Mouse (Mus musculus) lung, postnatal 36 days (tissue): ENCODE data around the gene Lrmda.

ENCODE experiments used
- DNase-seq: peaks from one replicate; pipeline ENCODE4 v3.0.0; 2022; ENCODE audit warnings: mixed read lengths

Gene Lrmda

DNA sequence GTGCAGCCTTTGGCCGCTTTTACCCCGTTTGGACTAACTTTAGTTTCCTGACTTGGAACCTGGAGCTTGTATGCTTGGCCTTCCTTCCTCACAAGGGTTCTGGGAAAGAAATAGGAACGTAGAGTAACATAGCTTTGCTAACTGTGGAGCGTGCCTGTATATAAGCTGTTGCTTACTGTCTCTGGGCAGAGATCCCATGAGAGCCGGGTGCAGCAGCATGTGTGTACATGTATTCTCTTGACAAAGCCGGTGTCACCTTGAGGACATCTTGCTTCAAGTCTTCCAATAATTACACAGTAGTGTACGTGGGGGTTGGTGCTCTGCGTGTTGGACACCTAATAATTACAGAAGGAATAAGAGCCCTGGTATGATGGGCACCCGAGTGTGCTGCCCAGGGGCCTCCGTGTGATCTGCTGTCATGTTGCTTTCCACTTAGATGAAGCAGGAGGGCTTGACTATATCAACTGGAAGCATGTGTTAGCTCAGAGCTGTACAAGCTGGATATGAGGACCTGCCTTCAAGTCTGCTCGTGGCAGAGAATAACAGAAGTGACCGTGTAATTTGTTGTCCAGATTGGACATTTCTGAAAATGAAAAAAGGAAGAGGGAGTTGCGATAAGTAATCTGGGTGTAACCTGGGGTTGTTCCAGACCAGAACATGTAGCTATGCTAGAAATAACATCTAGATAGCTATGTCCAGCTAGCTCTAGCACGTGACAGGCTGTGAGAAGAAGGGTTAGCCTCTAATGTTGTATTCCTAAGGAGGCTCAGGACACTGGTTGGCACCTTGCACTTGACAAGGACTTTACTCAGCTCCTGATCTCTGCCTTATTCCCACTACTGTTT, 82.7 kb downstream of the Lrmda start:
- peak; percentile 28 for DNase-seq

DNA sequence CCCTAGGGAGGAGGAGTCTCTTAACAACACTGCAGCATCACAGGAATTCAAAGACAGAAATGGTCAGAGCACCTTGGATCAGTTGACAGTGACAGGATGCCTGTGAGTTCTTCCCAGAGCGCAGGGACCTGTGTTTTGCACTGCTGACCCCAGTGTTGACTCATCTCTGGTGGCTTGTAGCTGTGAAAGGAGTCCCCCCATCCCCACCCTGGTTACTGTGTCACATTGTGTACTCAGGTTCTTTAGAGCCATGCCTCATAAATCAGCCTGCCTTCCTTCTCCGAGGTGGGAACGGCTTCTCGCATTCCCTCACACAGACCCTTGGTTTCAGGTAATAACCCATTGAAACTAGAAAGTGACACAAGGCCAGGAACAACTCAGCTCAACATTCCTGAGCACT, 86.3 kb downstream of the Lrmda start:
- DNase-seq, result no peak

DNA sequence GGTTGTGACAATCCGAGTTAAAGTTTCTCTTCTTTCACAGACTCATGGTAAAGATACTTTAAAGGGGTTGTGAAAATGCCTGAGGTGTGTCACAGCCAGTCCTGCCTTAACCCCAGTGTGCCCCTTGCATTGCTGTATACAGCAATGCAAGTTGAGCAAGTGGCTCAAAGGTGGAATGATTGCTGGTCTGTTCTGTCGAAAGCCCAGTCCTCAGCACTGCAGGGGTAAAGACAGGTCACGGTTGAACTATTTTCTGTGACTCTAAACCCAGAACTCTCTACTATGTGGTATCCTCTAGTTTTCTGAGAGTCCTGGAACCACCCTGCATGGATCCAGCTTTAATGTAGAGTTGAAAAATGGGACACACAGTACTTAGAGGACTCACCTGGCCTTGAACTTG, 87.3 kb downstream of the Lrmda start:
- no peak for DNase-seq

DNA sequence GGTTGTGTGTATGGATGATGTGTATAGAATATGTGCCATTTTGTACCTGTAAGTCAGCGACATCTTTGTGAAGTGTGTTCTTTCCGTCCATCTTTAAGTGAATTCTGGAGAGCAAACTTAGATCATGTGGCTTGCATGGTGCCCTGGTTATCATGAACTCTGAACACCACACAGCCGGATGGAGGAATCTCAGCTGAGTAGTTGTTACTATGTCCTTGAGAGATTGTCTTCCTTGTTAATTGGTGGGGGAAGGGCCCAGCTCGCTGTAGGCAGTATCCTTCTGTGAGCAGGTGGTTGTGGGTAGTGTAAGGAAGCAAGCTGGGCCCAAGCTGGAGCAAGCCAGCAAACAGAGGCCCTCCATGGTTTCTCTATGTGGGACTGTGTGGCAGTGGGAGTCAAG, 89.9 kb downstream of the Lrmda start:
- DNase-seq, result no peak

DNA sequence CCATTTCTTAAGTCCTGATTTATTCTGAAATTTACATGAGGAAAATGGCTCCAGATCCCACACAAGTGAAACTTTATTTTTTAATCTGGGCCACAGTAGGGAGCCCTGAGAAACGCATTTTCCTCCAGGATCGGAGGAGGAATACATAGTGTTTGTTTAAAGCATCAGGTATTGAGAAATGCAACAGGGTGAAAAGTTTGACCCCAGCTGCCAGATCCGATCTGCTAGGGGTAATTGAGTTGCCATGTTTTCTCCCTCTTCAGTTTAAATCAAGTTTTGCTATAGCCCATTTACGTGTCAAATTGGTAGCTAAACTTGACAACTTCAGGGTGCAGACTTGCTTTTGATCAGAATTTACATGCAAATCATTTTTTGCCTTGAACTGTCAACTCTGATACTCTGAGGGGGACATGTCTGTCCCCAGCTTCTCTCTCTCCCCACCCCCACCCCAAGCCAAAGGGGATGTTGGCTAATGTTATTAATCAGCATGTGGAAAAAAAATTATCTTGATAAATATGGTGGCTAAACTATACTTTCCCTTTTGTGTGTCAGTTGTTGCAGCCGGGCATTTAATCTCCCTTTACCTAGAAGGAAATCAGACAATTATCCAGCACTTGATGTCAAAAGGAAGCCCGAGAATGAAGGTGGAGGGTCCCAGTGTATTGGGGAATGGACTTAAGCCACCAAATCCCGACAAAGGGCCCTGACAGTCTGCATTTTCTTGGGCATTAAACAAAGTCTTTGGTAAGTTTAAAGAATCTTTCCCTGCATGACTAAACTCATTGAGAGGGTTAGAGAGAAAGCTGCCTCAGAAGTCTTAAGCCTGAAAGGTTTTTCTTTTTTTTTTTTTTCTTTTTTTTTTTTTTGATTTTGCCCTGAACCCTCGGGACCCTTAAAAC, 94.2 kb downstream of the Lrmda start:
- DNase-seq, result no peak

DNA sequence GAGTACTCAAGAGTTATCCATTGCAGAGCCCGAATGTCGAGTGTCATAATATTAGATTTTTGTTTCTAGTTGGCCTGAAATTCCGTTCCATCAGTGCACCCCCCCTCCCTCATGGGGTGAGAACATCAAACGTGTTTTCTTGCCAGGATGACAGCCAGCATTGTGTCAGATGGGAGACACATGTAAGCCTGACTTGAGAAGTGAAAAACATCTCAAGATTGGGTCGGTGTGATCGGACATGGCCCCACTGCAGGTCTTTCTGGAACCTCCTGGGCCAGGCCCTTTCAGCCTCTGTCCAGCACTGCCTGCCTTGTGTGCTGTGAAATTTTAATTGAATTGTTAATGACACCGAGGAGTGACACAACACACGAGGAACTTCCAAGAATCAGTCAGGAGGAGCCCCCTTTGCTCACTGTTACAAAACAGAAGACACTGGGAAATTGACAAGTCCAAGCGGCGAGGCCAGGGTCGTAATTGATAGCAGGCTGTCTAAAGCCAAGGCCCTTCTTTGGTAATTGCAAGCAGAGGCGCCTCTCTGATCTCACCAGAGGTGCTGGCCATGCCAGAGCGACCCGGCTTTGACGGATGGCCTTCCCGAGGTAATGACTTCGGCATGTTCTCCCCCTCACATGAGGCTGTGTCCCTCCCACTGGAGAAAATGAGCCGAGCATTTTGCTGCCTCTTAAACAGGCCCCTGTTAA, 95.3 kb downstream of the Lrmda start:
- DNase-seq, result peak; percentile 28

DNA sequence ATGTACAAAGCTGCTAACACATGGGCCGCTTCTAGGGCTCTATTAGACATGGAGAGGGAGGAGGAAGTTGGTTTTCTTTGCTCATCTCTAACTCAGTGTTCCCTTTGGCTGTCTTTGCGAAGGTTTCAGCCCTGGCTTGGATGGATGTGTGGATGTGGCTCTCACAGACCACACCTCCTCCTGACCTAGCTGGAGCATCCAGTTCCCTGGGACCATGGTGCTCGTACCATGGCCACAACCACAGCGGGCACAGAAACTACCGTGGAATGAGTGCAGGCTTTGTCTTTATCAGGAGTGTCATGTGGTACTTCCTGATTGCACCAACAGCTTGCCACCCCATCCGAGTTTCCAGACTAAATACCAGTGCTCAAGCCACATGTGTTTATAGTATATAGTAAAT, 98.6 kb downstream of the Lrmda start:
- no peak for DNase-seq

DNA sequence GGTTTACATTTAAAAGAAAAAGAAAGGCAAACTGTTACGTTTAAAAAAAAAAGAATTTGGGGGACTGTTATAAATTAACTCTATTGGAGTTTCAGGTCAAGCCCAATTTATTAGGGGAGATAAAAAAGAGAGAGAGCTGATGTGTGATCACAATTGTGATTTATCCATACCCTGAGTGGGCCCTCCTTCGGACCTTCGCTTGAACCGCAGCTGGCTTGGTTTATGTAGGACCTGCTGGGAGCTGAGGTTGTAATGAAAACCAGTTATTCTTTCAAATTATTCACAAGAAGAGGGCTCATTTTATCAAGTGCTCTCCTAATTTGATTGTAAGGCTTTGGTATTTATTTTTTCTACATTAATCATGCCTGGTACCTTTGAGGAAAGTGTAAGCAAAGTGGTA, 99.0 kb downstream of the Lrmda start:
- no peak for DNase-seq

DNA sequence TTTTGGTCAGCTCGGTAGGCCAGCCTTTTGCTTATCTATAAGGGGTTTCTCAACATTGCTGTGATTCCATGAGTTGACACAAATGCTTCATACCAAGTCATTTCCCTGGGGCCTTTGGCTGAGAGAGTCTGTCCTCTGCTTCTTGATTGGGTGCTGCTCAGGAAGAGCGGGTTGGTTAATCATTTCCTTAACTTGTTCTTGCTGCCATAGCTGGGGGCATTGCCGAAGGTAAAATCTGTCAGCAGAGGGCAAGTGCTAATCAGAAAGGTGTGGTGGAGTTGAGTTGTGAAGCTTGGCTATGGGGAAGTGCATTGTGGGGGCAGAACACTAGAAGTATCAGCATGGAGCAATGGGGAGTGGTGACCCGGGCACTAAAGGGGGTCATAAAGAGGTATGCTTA, 106.8 kb downstream of the Lrmda start:
- peak; percentile 17 for DNase-seq

DNA sequence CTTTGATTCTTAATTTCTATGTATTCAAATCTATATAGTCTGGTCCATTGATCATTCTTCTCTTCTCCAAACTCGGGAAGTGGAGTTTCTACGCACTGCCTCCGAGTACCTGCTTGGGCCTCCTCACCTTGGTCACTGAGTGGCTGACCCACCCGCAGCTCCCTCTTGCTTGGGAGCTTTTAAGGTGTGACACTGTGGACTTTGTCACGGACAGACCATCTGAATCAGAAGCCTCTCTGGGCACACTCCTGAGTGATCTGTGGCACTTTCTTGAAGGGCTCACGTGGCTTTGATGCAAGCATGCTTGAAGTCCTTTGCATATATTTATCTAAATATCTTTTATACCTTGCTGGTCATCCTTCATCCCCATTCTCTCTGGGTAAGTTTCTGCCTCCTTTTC, 107.3 kb downstream of the Lrmda start:
- DNase-seq, result no peak

DNA sequence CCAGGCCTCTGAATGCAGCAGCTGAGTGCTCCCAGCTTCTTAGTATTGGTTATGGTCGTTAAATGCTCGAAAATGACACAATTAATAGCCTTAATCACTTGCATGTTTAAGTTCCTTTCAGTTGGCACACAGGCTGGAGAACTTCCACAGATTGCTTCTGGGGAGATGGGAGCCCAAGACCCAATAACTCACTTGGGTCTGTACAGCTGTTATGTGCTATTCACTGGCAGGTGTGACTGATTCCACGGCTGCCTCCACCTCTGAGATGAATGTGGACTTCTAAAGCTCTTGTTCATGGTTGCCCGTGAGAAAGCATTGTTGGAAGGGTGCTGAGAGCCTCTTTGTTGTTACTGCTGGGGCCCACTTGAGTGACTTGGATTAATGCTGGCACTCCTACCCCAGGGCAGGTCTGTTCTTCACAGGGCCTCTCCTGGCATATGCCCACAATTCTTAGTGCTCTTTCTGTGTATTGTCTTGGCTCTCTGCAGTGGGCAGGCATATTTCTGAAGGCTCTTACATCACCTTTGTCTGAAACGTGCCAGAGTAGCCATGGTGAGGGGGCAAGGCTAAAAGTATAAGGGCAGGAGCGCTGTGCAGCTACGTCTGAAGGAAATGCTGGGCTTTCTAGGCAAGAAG, 111.6 kb downstream of the Lrmda start:
- DNase-seq, result peak; percentile 45

DNA sequence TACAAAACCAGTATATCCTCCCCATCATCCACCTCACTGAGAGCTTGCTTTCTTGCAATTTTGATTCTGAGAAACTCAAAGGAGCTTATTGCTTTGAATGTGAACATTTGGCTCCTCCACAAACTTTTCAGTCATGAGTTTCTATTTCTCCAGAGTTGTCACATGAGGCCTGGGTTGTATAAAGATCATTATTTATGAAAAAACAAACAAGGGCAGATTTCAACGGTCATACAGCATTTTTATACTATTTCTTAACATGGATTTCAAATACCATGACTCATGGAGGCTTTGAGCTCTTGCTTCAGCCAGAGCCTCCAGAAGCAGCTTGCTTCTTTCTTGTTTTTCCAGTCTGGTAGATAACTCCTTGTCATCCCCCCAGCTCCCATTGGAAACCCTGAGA, 119.8 kb downstream of the Lrmda start:
- no peak for DNase-seq

DNA sequence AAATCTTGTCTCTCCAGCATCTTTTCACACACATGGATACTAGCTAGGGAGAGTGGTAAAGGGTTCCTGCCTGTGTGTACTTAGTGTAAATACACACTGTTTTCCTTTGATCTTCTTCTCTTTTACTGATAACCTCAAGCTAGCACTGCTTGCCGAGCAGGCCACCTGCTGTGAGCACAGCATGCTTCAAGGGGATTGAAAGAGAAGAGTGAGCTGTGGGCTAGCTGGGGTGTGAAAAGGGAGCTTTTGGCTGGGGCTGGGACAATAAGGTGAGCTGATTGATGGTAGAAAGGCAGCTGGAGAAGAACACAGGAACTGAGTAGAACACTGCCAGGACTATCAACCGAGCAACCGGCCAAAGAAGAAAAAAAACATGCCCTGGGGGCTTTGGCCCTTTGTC, 124.5 kb downstream of the Lrmda start:
- no peak for DNase-seq

DNA sequence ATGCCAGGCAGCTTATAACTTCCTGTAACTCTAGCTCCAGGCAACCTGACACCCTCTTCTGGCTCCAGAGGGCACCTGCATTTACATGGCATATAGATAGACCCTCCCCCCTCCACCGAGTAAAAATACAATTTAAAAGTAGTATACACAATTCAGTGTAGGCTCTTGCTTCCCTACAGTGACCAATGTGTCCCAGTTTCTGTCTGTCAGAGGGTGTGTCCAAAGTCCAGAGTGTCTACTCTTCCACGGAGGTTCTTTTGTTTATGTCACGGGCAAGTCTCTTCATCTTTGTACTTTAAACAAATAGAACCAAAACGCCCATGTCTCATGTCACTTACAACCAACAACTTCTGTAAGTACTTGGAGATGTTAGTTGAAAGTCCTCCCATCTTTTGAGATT, 126.4 kb downstream of the Lrmda start:
- peak; percentile 23 for DNase-seq

DNA sequence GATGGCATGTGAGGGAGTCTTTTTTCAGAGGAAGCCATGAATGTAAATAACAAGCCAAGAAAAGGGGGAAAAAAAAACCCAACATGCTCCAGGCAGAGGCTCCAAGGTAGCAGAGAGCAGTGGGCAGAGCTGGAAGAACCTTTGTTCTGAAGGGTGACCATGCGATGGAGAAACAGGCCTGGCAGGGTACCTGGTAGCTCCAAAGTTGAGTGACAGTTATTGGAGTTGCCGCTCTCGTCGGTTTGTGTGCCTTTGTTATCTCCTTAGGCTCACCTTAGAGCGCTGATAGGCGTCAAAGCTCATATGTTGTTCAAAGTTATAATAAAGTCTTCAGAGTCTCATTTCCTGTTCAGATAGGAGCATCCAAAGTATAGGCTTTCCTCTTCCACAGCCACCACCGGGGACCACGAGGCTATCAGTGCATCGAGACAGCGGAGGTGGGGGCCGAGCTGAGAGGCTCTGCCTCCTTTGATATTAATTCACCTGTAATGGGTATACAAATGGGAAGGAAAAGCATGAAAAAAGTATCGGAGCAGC, 127.1 kb downstream of the Lrmda start:
- DNase-seq, result no peak

DNA sequence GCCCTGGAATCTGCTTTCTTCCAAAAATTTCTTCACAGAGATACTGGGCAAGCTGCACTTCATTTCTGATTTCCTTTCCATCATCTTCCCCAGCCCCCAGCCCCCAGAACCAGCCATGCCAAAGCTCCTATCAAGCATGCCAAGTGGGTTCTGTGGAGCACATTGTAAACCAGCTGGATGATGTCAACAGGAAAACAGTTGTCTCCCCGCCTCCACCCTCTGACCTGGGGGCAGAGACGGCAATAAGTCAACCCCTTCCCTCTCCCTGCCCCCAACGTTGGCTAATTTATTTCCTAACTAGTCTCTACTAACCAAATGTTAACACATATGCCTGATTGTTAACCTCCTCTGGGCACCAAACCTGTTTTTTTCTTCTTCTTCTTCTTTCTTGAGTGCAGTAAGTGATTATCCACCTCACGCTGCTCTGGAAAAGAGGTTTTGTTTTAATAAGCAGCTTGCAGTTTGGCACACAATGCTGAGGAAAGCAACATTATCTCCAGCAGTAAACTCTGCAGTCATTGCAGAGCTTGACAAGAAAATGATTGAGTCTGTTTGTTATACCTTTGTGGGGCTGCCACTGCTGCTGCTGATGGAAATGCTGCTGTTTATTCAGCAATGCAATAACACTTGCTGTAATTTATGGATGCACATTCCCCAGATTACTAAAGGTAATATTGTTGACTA, 128.0 kb downstream of the Lrmda start:
- peak; percentile 39 for DNase-seq

DNA sequence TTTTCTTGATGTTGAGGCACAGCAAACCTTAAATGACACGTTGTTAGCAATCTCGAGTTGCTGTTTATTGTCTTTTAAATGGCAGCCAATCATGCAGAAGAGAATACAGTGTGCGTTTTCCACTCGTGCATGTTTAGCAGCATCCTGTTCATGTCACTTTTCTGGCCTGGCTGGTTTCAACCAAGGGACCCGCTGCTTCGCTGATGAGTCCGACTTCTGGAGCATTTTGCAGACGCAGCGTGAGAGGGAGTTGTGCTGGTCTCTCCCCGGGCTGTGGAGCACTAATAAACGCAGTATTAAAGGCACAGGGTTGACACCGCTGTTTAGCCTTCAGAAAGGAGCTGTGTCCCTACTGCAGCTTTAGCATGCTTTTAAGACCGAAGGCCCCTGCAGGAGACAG, 133.2 kb downstream of the Lrmda start:
- DNase-seq, result no peak

DNA sequence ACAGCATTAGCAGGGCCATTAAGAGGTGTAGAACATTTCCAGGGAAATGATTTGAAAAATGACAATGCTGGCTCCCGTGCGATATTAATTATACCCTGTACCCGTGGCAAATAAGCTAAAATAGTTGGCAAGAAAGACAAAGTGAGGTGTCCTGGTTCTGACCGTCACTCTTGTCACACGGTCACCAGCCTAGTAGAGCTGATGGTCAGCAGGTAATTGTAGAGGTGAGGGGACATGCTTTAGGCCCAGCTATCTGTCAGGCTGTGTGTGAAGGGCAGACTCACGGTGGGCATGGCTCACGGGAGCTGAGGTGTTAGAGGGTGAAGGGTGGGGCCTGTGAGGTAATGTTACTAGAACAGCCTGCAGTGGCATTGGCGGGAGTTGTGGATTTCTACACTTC, 134.6 kb downstream of the Lrmda start:
- no peak for DNase-seq

DNA sequence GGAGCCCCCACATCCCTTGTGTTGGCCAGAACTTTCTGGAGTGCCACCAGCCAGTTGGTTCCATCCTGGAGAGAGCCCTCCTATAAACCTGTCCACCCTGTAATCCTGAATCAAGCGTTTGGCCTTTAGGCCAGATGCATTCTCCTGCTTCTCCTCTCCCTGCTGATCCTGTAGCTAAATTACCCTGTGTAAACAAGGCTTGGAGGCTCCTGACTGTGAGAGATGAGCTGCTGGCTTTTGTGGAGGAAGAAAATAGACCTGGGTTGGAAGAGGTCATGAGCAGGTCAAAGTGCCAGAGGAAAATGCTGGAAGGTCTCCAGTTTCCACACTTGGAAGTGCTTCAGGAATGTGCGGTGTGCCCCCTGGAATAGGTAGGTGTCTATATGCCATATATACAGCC, 135.5 kb downstream of the Lrmda start:
- no peak for DNase-seq

DNA sequence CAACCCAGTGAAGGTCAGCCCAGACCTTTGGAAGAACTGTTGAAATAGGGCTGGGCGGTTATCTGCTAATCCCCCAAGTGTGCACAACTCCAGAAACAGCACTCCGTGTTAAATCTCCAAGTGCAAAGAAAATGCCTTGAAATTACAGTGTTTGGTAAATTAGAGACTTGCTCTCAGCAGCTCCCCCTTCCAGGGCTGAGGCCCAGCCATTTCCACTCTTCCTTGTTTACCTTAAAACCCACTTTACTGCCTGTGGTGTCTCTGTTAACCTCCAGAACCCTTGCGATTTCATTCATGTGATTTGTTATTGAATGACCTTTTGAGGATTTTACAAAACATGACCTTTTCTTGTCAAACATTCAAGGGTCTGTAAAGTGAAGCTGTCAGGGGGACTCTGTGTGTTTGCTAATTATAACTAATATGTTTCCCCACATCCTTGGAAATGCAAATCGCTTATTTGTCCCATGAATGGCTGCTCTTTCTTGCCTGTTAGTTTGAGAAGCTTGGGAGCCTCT, 136.1 kb downstream of the Lrmda start:
- no peak for DNase-seq

DNA sequence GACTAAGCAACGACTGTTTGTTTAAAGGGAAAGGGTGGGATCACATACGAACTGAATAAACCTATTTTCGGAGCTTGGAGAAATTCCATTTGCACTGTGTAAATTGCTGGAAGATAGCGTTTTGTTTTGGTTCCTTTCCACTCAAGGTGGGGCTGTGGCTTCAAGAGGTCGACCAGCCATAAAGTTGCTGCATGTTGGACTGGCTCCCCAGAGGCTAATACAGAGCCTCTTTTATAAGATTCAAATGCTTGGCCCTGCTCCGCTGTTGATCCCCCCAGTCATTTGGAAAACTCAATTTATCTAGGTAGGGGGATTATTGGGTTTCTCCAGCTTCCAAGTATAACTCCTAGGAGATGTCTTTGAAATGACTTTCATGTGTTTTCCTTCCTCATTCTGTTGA, 137.5 kb downstream of the Lrmda start:
- no peak for DNase-seq

DNA sequence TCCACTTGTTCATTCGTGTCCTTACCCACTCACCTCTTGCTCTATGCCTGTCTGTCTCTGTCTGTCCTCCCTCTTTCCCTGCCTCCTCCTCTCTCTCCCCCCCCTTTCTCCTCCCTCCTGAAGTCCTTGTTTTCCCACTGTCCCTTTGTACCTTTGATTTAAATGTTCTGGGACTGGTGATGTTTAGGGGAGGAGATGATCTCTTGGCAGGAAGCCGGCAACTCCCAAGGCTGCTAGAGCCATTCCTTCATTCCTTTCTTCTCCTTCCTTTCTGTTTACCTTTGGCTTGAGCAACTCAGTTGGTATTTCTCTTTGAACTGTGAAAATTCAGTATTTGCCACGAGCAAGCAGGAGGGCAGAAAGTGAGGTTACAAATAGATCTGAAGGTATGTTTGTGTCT, 141.9 kb downstream of the Lrmda start:
- DNase-seq, result no peak
